In the genomic region with DNA sequence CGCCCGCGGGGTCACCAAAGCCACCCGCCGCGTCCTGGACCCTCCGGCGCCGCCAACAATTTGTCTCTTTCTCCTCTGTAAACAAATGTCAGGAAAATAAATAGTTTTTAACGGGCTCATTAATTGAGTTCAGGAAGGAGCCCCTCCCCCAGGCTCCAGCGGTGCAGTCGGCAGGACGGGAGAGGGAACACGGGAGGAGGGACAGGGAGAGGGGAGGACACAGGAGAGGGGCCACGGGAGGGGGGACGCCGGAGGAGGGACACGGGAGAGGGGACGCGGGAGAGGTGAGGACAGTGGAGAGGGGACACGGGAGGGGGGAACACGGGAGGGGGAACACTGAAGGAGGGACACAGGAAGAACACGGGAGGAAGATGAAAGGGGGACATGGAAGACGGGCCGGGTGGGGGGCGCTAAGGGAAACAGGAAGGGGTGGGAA, we compare ENCODE assay signal across 9 mouse cellular contexts. TPM values are rescaled to one million over a fixed set of nuclear protein-coding genes. Genes with fewer than 3 reads are reported as not detected.
DNase-seq lines count a peak whose midpoint lies in the region; ATAC-seq and TF ChIP-seq lines count a peak whose summit lies in the region.
"Had no signal": no experiment of that assay in that cellular context is flagged by ENCODE, and none has a peak within 500 bp of the region (broad histone marks: within the 10 kb centered on the region; RNA-seq: fewer than 3 reads in every experiment).

No protein-coding gene starts in this region.

- peak overlapping the region; percentile 47 for H3K4me2 ChIP-seq in liver, embryonic 11.5 days

- TF ChIP-seq POLR2A in kidney, adult 2 months (IDR thresholded peaks at IDR 0.05; ENCODE audit: low read depth, low read length) = no peak

- TF ChIP-seq CTCF in kidney, adult 2 months (conservative IDR thresholded peaks at IDR 0.05; ENCODE audit: insufficient read depth, insufficient read length, low read depth, low read length) = no peak

- H3K9me3 ChIP-seq in liver, embryonic 11.5 days (ENCODE audit: control insufficient read depth, low read length) = no peaks in the 10 kb centered on the region

- 5% methylated on average over 26 of the region's 26 CpGs for WGBS in kidney, adult 2 months
- 4% methylated on average over 26 of the region's 26 CpGs for WGBS in liver, embryonic 11.5 days

- H3K36me3 ChIP-seq in kidney, adult 2 months (ENCODE audit: control insufficient read depth, insufficient read depth, low read length) = no peaks in the 10 kb centered on the region
- no peaks in the 10 kb centered on the region for H3K36me3 ChIP-seq in liver, embryonic 11.5 days (ENCODE audit: control insufficient read depth, insufficient read depth, low read length)

- H3K9ac ChIP-seq in liver, embryonic 11.5 days (ENCODE audit: low read depth, low read length) = no peak overlapping the region; the same call in 1 of the 2 replicates

- no peaks in the 10 kb centered on the region for H3K4me1 ChIP-seq in kidney, adult 2 months (ENCODE audit: control insufficient read depth, insufficient read depth, low read length)
- H3K4me1 ChIP-seq in liver, embryonic 11.5 days (replicated peaks; ENCODE audit: control insufficient read depth, insufficient read depth, low read length) = peaks cover 45% of the 10 kb centered on the region

- no peak overlapping the region for H3K27ac ChIP-seq in kidney, adult 2 months (ENCODE audit: insufficient read depth, low read depth, low read length)
- peak overlapping the region; percentile 28 for H3K27ac ChIP-seq in liver, embryonic 11.5 days (ENCODE audit: low read depth, low read length)

- H3K27me3 ChIP-seq in kidney, adult 2 months (replicated peaks; ENCODE audit: control insufficient read depth, insufficient read depth, low read length) = no peaks in the 10 kb centered on the region; the same call in 1 of the 2 replicates
- peaks cover 67% of the 10 kb centered on the region for H3K27me3 ChIP-seq in liver, embryonic 11.5 days (replicated peaks; ENCODE audit: control insufficient read depth, insufficient read depth, low read length)
- H3K27me3 ChIP-seq: Patski had no signal

- ATAC-seq in liver, embryonic 11.5 days (replicated peaks; ENCODE audit: low FRiP score) = no peak
- ATAC-seq: Patski had no signal

- peak; percentile 54 for DNase-seq in kidney, adult 2 months
- no peak for DNase-seq in kidney, adult 18-20 months
- peak; percentile 33 for DNase-seq in heart, postnatal 4 days
- DNase-seq in liver, embryonic 11.5 days (ENCODE audit: low spot score) = no peak
- peak; percentile 33 for DNase-seq in retina, embryonic 14.5 days (ENCODE audit: low spot score)
- no peak for DNase-seq in gastrocnemius, postnatal 25 days
- no peak for DNase-seq in frontal cortex, postnatal 36 days (ENCODE audit: low spot score in 2 of 2)
- DNase-seq in cerebellum, postnatal 36 days = no peak

- H3K4me3 ChIP-seq in kidney, adult 2 months (ENCODE audit: insufficient read depth, low read depth, low read length) = peak overlapping the region; percentile 39; the same call in 1 of the 2 replicates
- H3K4me3 ChIP-seq in liver, embryonic 11.5 days (ENCODE audit: low read depth, low read length) = peak overlapping the region; percentile 28

RNA-seq across cellular contexts. Expression of a gene that starts 6.3 kb away (rescaled TPM):
- 38.8 and 48.0 TPM in 2 replicates for polyA plus RNA-seq in kidney, adult 2 months (2012; rRNA removed)
- total RNA-seq in heart, postnatal 4 days (2021) = 100 to 1,000 TPM; 140 to 141 TPM
- polyA plus RNA-seq in liver, embryonic 11.5 days (2014; fragmentation: Nextera tagmentation; extraction: Ambion mirVana) = 33.4 and 39.8 TPM in 2 replicates
- 10 to 100 TPM; 37.7 to 39.6 TPM for total RNA-seq in gastrocnemius, postnatal 25 days (2021)

RNA-seq across cellular contexts. Expression of a gene that starts 42.2 kb away (rescaled TPM):
- 0.17 and 0.52 TPM in 2 replicates for polyA plus RNA-seq in kidney, adult 2 months (2012; rRNA removed)
- total RNA-seq in heart, postnatal 4 days (2021) = not detected
- not detected in 2 replicates for polyA plus RNA-seq in liver, embryonic 11.5 days (2014; fragmentation: Nextera tagmentation; extraction: Ambion mirVana)
- total RNA-seq in gastrocnemius, postnatal 25 days (2021) = not detected
- polyA plus RNA-seq: Patski had no signal

Comparison
In these comparisons a context has a peak if more than half of its experiments do, and no peak if none do; other contexts are left out.
1. DNase-seq: peak in kidney, adult 2 months (single experiment), heart, postnatal 4 days (single experiment) and retina, embryonic 14.5 days (single experiment); none in kidney, adult 18-20 months (single experiment), liver, embryonic 11.5 days (single experiment), gastrocnemius, postnatal 25 days (single experiment), frontal cortex, postnatal 36 days (0 of 2) and cerebellum, postnatal 36 days (0 of 2).